Mouse (Mus musculus): ENCODE measurements at regions not wholly inside any gene's neighbourhood (a gene's known extent, or its start where the extent isn't known, plus 50 kb on each side); places are given as distances from the start of the nearest gene placed in this dataset.

- no peak for TF ChIP-seq POLR2A (IDR thresholded peaks at IDR 0.05; ENCODE audit: insufficient read length, low read depth)
- TF ChIP-seq TCF12 (IDR thresholded peaks at IDR 0.05; ENCODE audit: insufficient read depth, poor library complexity, severe bottlenecking), result no peak
- TF ChIP-seq MYOD1 (IDR thresholded peaks at IDR 0.05; ENCODE audit: control insufficient read depth in 1 of 3, insufficient read length in 2 of 3, low read depth in 2 of 3), result no peak
Observed at GRCm38 (mm10) chr1:184590634-184591033, 141.8 kb downstream of the Hlx start.
